Mouse (Mus musculus) embryo, embryonic 10 days (tissue): ENCODE measurements at regions not wholly inside any gene's neighbourhood (a gene's known extent, or its start where the extent isn't known, plus 50 kb on each side); places are given as distances from the start of the nearest gene placed in this dataset.
A peak's percentile ranks its signal among the peaks of the same experiment; 100 is the strongest.
"Not testable (repeated sequence)": the region's sequence is repeated elsewhere in the genome, so short reads cannot be mapped to it uniquely, and the experiment has no call there.

ENCODE experiments used
- DNase-seq: peaks from one replicate; pipeline ENCODE4 v3.0.0-alpha.2; 2015; ENCODE audit warnings: low spot score

DNA sequence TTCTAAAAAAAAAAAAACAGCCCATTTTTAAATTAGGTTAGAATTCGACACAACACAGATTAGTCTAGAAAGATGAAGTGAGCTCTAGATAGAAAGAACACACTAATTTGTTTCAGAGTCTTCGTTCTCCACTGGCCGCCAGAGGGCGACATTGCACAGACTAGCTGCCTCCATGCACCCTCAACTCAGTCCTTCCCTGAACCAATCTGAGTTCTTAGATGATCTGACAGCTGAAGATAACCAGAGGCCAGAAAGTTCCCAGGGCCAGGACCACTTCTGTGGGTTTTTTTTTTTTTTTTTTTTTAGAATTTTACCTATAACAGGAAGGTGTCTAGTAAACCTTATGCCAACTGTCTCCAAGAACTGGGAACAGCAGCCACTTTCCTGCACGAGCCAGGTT, 605.8 kb upstream of the Olfr1507 start:
- DNase-seq = peak; percentile 28

DNA sequence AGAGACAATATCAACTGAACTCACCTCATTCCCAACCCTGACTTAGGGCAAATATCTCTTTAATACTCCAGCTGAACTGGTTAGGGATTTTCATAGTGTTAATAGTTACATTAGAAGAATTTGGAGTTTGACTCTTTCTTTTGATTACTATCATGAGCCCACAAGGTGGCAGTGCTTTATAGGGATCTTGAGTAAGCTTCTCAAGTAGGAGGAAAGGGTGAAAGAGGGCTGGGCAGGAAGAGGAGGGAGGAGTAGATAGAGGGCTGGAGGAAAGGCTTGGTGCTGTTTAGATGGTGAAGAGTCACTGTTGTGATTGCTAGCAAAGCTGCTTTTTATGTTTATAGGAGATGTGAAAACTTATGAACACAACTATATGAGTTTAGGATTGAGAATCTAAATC, 595.4 kb upstream of the Olfr1507 start:
- not testable (repeated sequence) for DNase-seq

DNA sequence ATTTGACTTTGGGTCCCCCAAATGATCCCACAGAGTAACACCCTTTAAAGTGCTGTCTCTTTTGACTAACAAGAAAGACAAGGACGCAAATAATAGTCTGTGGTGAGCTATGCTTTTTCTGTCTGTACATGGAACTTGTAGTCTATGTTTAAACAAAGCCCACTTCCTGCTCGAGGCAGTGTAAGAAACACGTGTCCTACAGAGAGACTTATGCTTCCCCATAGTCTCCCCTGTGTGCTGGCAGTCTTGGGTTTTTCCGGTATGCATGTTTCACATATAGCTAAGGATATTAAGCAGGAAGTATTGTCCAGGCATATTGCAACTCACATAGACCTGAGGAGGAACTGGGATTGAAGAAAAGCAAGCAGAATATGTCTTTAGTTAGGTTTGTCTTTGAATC, 586.3 kb upstream of the Olfr1507 start:
- DNase-seq = not testable (repeated sequence)

DNA sequence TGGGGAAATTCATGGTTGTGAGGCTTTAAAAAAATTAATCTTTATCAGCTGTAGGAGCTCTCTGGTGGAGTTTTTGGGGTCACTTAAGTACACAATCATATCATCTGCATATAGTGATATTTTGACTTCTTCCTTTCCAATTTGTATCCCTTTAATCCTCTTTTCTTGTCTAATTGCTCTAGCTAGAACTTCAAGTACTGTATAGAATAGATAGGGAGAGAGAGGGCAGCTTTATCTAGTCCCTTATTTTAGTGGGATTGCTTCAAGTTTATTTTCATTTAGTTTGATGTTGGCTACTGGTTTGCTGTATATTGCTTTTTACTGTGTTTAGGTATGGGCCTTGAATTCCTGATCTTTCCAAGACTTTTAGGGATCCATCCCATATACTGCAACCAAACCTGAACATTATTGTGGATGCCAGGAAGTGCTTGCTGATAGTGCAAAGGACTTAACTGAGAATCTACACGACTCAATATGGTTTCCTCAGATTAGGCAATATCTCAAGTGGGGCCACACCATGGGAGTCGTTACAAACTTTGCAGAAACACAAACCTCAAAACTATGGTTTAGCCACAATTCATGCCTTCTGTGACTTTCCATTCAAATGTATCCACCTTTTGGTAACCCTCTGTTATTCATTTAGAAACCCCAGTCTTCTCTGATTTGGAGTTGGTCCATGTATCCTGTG, 585.6 kb upstream of the Olfr1507 start:
- DNase-seq = not testable (repeated sequence)

DNA sequence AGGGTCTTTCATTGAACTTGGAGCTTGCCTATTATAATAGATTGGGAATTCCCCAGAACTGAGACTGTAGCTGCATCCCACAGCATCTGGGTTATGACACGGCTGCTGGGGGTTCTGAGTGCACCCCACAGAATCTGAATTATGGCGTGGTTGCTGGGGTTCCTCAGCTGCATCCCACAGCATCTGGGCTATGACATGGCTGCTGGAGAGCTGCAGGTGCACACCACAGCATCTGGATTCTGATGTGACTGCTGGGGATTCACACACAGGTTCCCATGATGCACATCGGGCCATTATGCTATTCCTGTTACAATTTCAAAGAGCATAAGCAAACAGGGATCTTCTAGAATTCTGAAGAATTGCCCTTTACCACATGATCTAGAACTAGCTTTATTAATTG, 585.0 kb upstream of the Olfr1507 start:
- not testable (repeated sequence) for DNase-seq

DNA sequence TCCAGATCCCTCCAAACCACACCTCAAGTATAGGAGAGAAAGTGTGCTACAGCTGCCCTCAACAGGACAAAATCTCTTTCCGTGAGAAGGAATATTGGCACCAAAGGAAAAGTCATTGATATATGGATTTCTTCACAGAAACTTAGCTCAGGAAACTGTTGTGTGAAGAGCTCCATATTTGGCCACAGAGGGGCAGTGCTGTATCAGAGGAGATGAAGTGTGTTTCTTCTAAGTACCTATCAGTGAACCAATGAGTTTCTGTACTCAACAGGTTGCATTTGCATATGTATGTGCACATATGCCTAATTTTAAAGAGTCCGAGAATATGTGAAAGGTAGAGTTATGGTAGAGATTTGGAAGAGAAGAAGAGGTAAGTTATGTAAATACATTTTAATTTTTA, 580.4 kb upstream of the Olfr1507 start:
- DNase-seq = not testable (repeated sequence)

DNA sequence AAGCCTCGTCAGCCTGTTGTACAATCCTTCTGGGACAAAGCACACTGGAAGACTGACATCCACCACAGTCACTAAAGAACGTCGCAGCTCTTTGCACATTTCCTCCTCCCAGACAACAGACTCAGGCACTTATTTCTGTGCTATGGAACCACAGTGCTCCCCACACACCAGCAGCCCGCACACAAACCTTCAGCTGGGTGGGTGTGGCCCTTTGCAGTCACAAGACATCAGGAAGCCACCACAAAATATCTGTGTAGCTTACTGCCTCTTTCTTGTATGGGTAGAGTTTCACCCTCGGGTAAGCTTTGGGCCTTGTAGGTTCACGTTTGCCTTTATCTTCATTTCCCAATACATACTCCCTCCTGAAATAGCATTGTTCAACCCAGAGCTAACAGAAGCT, 577.6 kb upstream of the Olfr1507 start:
- not testable (repeated sequence) for DNase-seq

DNA sequence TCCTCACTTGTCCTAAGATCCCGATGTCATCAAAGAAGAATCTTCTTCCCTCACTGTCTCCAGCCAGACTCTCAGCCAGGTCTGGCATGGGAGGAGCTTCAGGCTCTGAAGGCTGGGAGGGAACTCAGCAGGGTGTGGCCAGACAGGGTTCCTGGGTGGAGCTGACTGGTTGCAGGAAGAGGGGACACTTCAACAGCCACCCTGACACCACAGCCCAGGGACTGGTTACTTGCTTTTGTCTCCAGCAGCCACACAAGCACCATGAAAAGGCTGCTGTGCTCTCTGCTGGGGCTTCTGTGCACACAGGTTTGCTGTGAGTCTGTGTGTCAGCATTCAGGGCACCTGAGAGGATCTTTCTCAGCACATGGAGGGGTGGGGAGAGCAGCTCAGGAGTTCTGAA, 577.0 kb upstream of the Olfr1507 start:
- DNase-seq = not testable (repeated sequence)

DNA sequence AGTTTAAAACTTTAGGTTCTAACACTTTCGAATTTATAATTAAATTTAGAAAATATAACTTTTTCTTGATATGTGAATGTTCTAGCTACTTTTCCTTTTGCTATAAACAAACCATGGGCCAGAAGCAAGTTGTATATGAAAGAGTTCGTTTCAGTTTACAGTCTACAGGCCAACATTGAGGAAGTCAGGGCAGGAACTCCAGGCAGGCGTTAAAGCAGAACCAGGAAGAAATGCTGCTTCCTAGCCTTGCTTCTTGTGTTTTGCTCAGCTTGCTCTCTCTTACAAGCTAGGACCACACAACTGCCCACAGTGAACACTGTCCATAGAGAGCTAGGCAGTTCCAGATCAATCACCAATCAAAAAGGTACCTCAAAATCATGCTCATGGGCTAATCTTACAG, 558.9 kb upstream of the Olfr1507 start:
- DNase-seq = not testable (repeated sequence)

DNA sequence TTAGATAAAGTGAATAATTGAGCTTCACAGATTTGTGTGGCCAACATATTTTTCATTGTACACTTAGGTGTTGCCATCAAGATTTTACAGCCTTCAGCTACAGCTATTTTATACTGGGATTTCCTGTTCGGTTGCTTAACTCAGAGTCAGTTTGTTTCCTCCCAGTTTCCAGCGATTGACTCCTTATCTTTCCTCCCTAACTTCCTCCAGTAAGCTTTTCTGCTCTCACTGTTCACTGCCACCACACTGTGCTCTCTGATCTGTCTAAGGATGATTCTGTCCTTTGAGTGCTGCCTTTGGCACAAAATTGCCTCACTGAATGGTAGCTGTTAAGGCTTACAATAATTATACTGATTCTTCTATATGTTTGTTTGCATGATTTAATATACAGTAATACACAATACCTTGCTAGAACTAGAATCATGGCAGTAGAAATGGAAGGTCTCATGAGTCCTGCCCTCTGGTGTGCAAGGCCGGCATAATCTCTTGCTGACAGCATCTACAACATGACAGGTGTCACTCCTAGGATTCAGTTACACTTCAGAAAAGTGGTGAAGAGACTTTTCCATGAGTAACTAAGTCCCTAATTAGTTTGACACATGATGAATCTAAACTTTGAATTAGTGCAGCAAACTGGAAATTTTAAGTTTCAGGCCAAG, 558.0 kb upstream of the Olfr1507 start:
- DNase-seq = not testable (repeated sequence)

DNA sequence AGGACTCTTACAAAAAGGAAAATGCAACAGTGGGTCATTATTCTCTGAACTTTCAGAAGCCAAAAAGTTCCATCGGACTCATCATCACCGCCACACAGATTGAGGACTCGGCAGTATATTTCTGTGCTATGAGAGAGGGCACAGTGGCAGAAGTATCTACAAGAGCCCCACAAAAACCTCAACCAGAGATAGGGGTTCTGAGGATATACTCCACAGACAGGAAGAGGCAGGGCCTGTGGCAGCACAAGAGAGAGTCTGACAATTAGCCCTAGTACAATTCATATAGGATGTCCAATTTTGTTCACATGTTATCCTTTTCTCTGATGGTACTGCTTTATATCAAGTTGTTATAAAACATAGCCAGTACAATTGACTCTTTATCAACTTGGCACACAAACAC, 552.1 kb upstream of the Olfr1507 start:
- not testable (repeated sequence) for DNase-seq

DNA sequence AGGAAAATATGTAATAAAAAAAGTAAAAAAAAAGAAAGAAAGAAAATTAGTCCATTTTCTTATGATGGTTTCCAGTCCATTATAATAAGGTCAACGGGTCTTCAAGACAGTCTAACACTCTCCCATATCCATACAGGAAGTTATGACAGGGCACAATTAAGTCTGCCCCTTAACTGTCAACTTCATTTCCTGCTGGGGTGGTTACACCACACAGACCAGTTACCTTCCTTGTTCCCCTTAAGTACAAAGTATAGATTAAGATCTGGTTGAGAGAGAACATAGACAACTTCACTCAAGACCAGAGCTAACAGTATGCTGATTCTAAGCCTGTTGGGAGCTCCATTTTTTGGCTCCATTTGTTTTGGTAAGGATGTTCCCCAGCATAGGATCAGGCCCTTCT, 551.4 kb upstream of the Olfr1507 start:
- DNase-seq = not testable (repeated sequence)

DNA sequence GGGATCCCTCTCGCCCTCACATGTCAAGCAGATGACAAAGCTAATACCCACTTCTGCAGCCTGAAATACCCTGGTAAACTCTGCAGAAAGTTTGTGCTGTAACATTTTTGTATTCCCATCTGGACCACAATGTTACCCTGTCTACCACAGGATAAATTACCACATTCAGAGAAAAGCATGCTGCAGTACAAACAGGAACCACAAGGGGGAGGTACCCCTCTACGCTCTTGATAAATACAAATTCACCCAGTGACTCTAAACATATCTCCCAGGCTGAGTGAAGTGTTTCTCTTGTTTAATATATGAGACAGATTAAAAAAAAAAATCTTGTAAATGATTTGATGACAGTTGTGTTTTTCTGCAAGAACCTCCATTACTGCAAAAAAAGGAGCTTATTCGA, 549.8 kb upstream of the Olfr1507 start:
- DNase-seq = peak; percentile 38

DNA sequence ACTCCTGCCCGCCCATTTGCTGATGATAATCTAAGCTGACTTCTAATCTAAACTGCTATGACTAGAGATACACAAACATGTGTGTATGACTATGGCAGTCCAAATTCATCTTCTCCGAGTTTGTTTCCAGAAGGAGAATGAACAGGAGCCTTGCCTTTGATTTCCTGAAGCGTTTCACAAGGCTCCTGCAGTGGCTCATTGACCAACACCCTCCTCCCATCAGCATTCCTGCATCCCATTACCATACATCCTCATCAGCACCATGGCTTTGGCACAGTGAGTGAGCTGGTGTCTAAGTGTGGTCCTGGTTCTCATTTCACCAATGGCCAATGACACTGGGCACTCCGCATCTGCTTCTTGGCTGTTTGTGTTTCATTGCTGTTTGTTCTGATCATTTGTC, 548.6 kb upstream of the Olfr1507 start:
- not testable (repeated sequence) for DNase-seq

DNA sequence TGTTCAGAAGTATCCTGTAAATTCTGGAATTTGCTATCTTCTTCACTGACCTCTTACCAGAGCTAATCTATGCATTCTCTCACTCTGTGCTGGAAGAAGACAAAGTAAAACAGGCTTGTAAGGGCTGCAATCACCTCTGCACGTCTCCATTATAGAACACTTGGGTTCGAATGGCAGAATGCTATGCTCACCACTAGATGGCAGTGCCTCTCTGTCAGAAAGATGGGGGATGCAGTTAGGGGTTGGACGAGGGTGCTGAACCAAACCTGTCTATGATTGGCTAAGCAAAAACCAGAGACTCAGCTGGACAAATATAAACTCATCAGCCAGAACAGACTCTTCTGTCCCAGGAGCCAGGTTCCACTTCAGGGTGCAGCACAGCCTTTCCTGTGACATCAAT, 546.5 kb upstream of the Olfr1507 start:
- DNase-seq = peak; percentile 15

DNA sequence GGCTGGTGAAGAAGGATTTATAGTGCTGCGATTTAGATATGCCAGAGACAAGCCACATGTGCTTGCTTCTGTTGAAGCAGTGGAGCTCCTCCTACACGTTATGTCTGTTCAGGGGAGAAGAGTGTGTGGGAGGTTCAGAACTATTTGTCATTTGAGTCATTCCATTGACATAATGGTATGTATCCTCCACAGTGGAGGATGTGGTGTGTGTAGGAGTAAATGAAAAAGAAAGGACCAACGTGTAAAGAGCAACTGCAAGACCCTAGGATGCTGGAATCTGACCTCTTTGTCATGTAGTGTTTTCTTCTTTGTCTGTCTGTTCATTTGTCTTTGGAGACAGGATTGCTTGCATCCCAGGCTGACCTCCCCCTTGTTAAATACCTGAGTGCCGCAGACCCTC, 543.9 kb upstream of the Olfr1507 start:
- DNase-seq = not testable (repeated sequence)

DNA sequence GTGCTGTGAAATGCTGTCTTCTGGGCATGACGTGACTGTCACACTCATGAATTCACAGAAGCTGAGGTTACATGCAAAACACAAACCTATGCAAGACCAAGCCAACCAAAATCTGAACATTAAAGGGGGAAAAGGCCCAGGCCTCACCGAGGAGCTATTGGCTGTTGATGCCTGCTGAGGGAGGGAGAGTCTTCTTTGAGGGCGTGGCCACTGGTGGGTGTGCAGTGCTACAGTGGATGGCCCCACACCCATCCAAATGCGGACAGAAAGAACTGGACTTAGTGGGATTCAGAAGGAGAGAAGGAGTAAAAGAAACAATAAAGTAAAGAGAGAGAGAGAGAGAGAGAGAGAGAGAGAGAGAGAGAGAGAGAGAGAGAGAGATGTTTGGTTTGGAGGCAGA, 539.4 kb upstream of the Olfr1507 start:
- DNase-seq = not testable (repeated sequence)

DNA sequence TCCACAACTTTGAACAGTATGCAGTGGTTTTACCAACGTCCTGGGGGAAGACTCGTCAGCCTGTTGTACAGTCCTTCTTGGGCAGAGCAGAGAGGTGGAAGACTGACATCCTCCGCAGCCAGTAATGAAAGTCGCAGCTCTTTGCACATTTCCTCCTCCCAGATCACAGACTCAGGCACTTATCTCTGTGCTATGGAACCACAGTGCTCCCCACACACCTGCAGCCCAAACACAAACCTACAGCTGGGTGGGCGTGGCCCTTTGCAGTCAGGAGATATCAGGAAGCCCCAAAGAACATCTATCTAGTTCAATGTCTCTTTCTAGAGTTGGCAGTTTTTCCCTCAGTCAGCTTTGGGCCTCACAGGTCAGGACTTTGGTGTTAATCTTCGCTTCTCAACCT, 537.7 kb upstream of the Olfr1507 start:
- not testable (repeated sequence) for DNase-seq

DNA sequence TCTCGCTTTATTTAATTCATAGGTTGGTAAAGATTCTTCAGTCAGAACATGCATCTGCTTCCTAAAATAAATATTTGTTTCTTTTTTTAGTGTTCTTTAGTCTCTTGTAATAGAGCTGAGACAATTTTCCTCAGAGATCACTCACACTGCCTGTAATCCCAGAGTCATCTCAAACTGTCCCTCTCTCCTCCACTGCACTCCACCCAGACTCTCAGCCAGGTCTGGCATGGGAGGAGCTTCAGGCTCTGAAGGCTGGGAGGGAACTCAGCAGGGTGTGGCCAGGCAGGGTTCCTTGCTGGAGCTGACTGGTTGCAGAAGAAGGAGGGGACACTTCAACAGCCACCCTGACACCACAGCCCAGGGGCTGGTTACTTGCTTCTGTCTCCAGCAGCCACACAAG, 536.9 kb upstream of the Olfr1507 start:
- not testable (repeated sequence) for DNase-seq

DNA sequence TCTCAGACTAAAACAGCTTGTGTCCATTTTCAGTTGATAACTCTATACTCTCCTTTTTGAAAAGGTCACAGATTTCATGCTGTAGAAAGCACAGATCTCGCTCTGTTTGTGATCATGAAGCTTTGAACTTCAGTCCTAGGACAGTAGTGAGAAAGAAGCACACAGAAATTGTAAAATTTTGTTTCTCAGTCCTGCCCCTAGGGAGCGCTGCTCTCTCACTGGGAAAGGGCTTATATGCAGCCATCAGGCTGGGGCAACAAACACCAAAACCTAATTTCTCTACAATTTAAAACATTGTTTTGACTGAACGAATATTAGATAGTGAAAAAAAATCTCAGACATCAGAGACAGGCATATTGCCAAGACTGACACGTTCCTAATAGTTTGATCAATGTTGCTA, 534.7 kb upstream of the Olfr1507 start:
- DNase-seq = not testable (repeated sequence)

DNA sequence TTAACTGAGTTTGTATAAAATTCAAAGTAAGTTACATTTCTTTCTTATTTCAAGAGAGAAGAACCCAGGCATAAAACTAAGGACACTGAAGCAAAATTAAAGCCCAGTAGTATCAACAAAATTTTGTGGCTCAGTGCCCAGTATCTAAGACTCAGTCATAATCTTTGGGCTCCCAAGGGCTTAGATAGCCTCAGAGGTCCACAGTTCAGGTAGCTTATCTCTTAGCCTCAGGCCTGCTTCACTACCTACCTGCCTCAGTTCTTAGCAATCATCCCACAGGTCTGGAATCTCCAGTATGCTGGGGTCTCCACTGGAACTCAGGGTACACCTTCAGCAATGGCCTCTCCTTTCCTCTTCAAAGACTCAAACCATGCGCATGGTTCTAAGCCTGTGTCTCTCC, 531.4 kb upstream of the Olfr1507 start:
- DNase-seq = not testable (repeated sequence)

DNA sequence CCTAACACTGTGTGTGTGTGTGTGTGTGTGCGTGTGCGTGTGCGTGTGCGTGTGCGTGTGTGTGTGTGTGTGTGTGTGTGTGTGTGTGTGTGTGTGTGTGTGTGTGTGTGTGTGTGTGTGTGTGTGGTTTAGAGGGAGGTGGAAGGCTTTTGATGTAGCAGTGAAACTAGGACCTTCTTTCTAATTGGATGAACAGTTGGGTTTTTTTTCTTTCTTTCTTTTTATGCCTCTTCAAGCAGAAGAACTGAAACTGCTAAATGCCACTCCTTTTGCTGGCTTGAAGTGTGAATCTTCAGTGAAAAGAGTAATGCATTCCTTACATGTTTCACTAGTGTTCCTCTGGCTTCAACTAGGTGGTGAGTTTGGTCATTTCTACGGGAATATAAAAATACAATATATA, 524.6 kb upstream of the Olfr1507 start:
- not testable (repeated sequence) for DNase-seq

DNA sequence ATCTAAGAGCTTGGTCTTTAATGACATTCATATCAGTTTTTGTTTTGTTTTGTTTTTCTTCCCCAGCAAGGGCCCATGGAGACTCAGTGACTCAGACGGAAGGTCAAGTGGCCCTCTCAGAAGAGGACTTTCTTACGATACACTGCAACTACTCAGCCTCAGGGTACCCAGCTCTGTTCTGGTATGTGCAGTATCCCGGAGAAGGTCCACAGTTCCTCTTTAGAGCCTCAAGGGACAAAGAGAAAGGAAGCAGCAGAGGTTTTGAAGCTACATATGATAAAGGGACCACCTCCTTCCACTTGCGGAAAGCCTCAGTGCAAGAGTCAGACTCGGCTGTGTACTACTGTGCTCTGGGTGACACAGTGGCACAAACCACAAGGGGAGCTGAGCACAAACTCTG, 512.2 kb upstream of the Olfr1507 start:
- not testable (repeated sequence) for DNase-seq

DNA sequence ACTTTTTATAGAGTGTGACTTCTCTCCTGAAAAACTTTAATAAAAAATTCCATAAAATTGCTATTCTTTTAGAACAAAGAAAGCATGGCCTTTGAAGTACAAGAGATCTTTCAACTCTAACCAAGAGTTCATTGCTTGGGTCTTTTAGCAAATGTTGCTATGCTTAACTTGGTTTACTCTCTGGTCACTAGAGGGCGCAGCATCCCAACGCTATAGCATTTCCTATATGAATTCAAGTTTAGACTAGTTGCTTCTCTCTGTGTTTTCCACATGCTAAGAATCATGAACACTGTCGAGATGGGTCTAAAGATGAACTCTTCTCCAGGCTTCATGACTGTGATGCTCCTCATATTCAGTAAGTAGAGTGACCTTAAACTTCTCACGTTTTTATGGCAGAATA, 511.8 kb upstream of the Olfr1507 start:
- DNase-seq = not testable (repeated sequence)
